Mouse (Mus musculus) stomach, postnatal 0 days (tissue): ENCODE results near the gene Mdh1.

Source experiments
- CTCF ChIP-seq: IDR thresholded peaks from 2 replicates; pipeline ENCODE4 v1.5.1; 2016; ENCODE audit warnings: antibody characterized with exemption, low read depth, mild to moderate bottlenecking, moderate library complexity
- EP300 ChIP-seq: optimal IDR thresholded peaks from 2 replicates; pipeline ENCODE3; 2016; ENCODE audit warnings: antibody characterized with exemption

- TF ChIP-seq CTCF (no peak), EP300 (no peak)
Observed at GRCm38 (mm10) chr11:21549754-21550153, 22.4 kb downstream of the Mdh1 start.
